Mouse (Mus musculus): ENCODE measurements around the gene Gpr180. TPM values are rescaled to one million over a fixed set of nuclear protein-coding genes. Genes with fewer than 3 reads are reported as not detected.

The Gpr180 gene
- polyA plus RNA-seq, 1 experiment from 2014 or later = 40.3 TPM

GRCm38 (mm10) chr14:118131472-118131871, 5.5 kb upstream of the Gpr180 start:
- Histone ChIP-seq H3K4me3 (ENCODE audit: low read depth, low read length) (peak overlapping the region; percentile 76), H3K27ac (replicated peaks) (no peak overlapping the region), H3K9ac (ENCODE audit: low read length) (peak overlapping the region; percentile 23; the same call in 1 of the 2 replicates), H3K36me3 (ENCODE audit: control insufficient read depth, insufficient read depth, low read length) (no peaks in the 10 kb centered on the region), H3K27me3 (ENCODE audit: control insufficient read depth, insufficient read depth, low read length) (no peaks in the 10 kb centered on the region), H3K4me2 (replicated peaks; ENCODE audit: low read depth) (peak overlapping the region; percentile 69), H3K4me1 (replicated peaks; ENCODE audit: control insufficient read depth, insufficient read depth) (no peaks in the 10 kb centered on the region; the same call in 1 of the 2 replicates), H3K9me3 (ENCODE audit: control insufficient read depth, low read length) (no peaks in the 10 kb centered on the region)
- DNase-seq (ENCODE audit: low spot score) (no peak), ATAC-seq (ENCODE audit: low FRiP score, low TSS enrichment) (no peak)
- TF ChIP-seq EP300 (optimal IDR thresholded peaks at IDR 0.05) (no peak), CTCF (IDR thresholded peaks at IDR 0.05; ENCODE audit: low read depth) (no peak)
- WGBS = 73% methylated on average over 7 of the region's 7 CpGs

- no peaks in the 10 kb centered on the region for H3K27me3 ChIP-seq (ENCODE audit: control insufficient read depth, insufficient read depth, low read length)
- H3K4me3 ChIP-seq (ENCODE audit: low read depth, low read length) = peak overlapping the region; percentile 76
- H3K9ac ChIP-seq (ENCODE audit: low read length) = peak overlapping the region; percentile 79
- 0 out of 2 replicates have a peak overlapping the region, but pooled peaks have one; percentile 8 for H3K27ac ChIP-seq (replicated peaks)
- ATAC-seq (ENCODE audit: low FRiP score, low TSS enrichment) = no peak
- no peak for DNase-seq (ENCODE audit: low spot score)
- no peaks in the 10 kb centered on the region for H3K9me3 ChIP-seq (ENCODE audit: control insufficient read depth, low read length)
- TF ChIP-seq EP300 (optimal IDR thresholded peaks at IDR 0.05) = no peak
- no peak for TF ChIP-seq CTCF (IDR thresholded peaks at IDR 0.05; ENCODE audit: low read depth)
- no peaks in the 10 kb centered on the region; the same call in 1 of the 2 replicates for H3K4me1 ChIP-seq (replicated peaks; ENCODE audit: control insufficient read depth, insufficient read depth)
- 10% methylated on average over 21 of the region's 21 CpGs for WGBS
- H3K4me2 ChIP-seq (replicated peaks; ENCODE audit: low read depth) = peak overlapping the region; percentile 69
- no peaks in the 10 kb centered on the region for H3K36me3 ChIP-seq (ENCODE audit: control insufficient read depth, insufficient read depth, low read length)
Measured at GRCm38 (mm10) chr14:118131931-118132641, 4.9 kb upstream of the Gpr180 start.

- DNase-seq (ENCODE audit: low spot score) = peak; percentile 97
- peak; percentile 79 for ATAC-seq (ENCODE audit: low FRiP score, low TSS enrichment)
- no peaks in the 10 kb centered on the region for H3K27me3 ChIP-seq (ENCODE audit: control insufficient read depth, insufficient read depth, low read length)
- peak within 1 kb of the TSS; percentile 69 for H3K4me2 ChIP-seq (replicated peaks; ENCODE audit: low read depth)
- peak within 1 kb of the TSS; percentile 76 for H3K4me3 ChIP-seq (ENCODE audit: low read depth, low read length)
- WGBS = 0% methylated on average over 28 of the region's 28 CpGs
- no peak for TF ChIP-seq EP300 (optimal IDR thresholded peaks at IDR 0.05)
- TF ChIP-seq CTCF (IDR thresholded peaks at IDR 0.05; ENCODE audit: low read depth) = 0 out of 2 replicates have a peak, but pooled peaks have one; percentile 2
- H3K4me1 ChIP-seq (replicated peaks; ENCODE audit: control insufficient read depth, insufficient read depth) = no peaks in the 10 kb centered on the region; the same call in 1 of the 2 replicates
- 0 out of 2 replicates have a peak within 1 kb of the TSS, but pooled peaks have one; percentile 8 for H3K27ac ChIP-seq (replicated peaks)
- H3K36me3 ChIP-seq (ENCODE audit: control insufficient read depth, insufficient read depth, low read length) = no peaks in the 10 kb centered on the region
- peak within 1 kb of the TSS; percentile 79 for H3K9ac ChIP-seq (ENCODE audit: low read length)
- H3K9me3 ChIP-seq (ENCODE audit: control insufficient read depth, low read length) = no peaks in the 10 kb centered on the region
Measured at GRCm38 (mm10) chr14:118132642-118132977, 4.3 kb upstream of the Gpr180 start, which contains the start of gene Tgds. TSS of gene Tgds (minus strand) at chr14:118132755.

- Histone ChIP-seq H3K4me3 (ENCODE audit: low read depth, low read length) (peak overlapping the region; percentile 88), H3K4me2 (replicated peaks; ENCODE audit: low read depth) (peak overlapping the region; percentile 90), H3K9ac (ENCODE audit: low read length) (peak overlapping the region; percentile 91), H3K4me1 (replicated peaks; ENCODE audit: control insufficient read depth, insufficient read depth) (no peaks in the 10 kb centered on the region), H3K27me3 (ENCODE audit: control insufficient read depth, insufficient read depth, low read length) (no peaks in the 10 kb centered on the region), H3K36me3 (ENCODE audit: control insufficient read depth, insufficient read depth, low read length) (peaks cover 9% of the 10 kb centered on the region), H3K27ac (replicated peaks) (peak overlapping the region; percentile 71), H3K9me3 (ENCODE audit: control insufficient read depth, low read length) (no peaks in the 10 kb centered on the region)
- WGBS = under 1% methylated on average over 13 of the region's 13 CpGs
- ATAC-seq (ENCODE audit: low FRiP score, low TSS enrichment) (0 out of 2 replicates have a peak, but pooled peaks have one; percentile 36), DNase-seq (ENCODE audit: low spot score) (no peak)
- TF ChIP-seq CTCF (IDR thresholded peaks at IDR 0.05; ENCODE audit: low read depth) (no peak), EP300 (optimal IDR thresholded peaks at IDR 0.05) (no peak)
Measured at GRCm38 (mm10) chr14:118137487-118137886, 529 bp downstream of the Gpr180 start.

GRCm38 (mm10) chr14:118142283-118142682, 5.3 kb downstream of the Gpr180 start:
- ATAC-seq (ENCODE audit: low FRiP score, low TSS enrichment) = no peak
- H3K9ac ChIP-seq (ENCODE audit: low read length) = no peak overlapping the region
- no peak overlapping the region for H3K4me2 ChIP-seq (replicated peaks; ENCODE audit: low read depth)
- no peak overlapping the region for H3K27ac ChIP-seq (replicated peaks)
- TF ChIP-seq CTCF (IDR thresholded peaks at IDR 0.05; ENCODE audit: low read depth) = no peak
- TF ChIP-seq EP300 (optimal IDR thresholded peaks at IDR 0.05) = no peak
- no peaks in the 10 kb centered on the region for H3K27me3 ChIP-seq (ENCODE audit: control insufficient read depth, insufficient read depth, low read length)
- no peaks in the 10 kb centered on the region for H3K4me1 ChIP-seq (replicated peaks; ENCODE audit: control insufficient read depth, insufficient read depth)
- DNase-seq (ENCODE audit: low spot score) = no peak
- H3K36me3 ChIP-seq (ENCODE audit: control insufficient read depth, insufficient read depth, low read length) = peaks cover 9% of the 10 kb centered on the region
- H3K9me3 ChIP-seq (ENCODE audit: control insufficient read depth, low read length) = no peaks in the 10 kb centered on the region
- H3K4me3 ChIP-seq (ENCODE audit: low read depth, low read length) = no peak overlapping the region
- WGBS = 93% methylated on average over 5 of the region's 5 CpGs

- Histone ChIP-seq H3K9ac (ENCODE audit: low read length) (no peak overlapping the region), H3K4me1 (replicated peaks; ENCODE audit: control insufficient read depth, insufficient read depth) (no peaks in the 10 kb centered on the region), H3K27ac (replicated peaks) (no peak overlapping the region), H3K9me3 (ENCODE audit: control insufficient read depth, low read length) (no peaks in the 10 kb centered on the region), H3K36me3 (ENCODE audit: control insufficient read depth, insufficient read depth, low read length) (peaks cover 3% of the 10 kb centered on the region; the same call in 1 of the 2 replicates), H3K4me3 (ENCODE audit: low read depth, low read length) (no peak overlapping the region), H3K4me2 (replicated peaks; ENCODE audit: low read depth) (no peak overlapping the region), H3K27me3 (ENCODE audit: control insufficient read depth, insufficient read depth, low read length) (no peaks in the 10 kb centered on the region)
- TF ChIP-seq CTCF (IDR thresholded peaks at IDR 0.05; ENCODE audit: low read depth) = no peak
- no peak for TF ChIP-seq EP300 (optimal IDR thresholded peaks at IDR 0.05)
- DNase-seq (ENCODE audit: low spot score) = no peak
- ATAC-seq (ENCODE audit: low FRiP score, low TSS enrichment) = no peak
- WGBS = 94% methylated on average over 13 of the region's 13 CpGs
Measured at GRCm38 (mm10) chr14:118148046-118148445, 11.1 kb downstream of the Gpr180 start.
